Mouse (Mus musculus) G1E (cell line): Measurements from ENCODE around the gene Kcnab1.

Source experiments
- CTCF ChIP-seq: IDR thresholded peaks from 2 replicates; pipeline ENCODE4 v1.5.1; 2012; ENCODE audit warnings: low read depth, low read length, inconsistent platforms, mixed read lengths
- GATA1 ChIP-seq: IDR thresholded peaks from 2 replicates; pipeline ENCODE4 v1.6.1; 2012; ENCODE audit warnings: borderline replicate concordance, low read length, inconsistent platforms, mixed read lengths
- POLR2AphosphoS5 ChIP-seq: IDR thresholded peaks from 2 replicates; pipeline ENCODE4 v1.6.1; 2012; ENCODE audit warnings: low read depth, low read length, inconsistent platforms; ENCODE audit not compliant: insufficient replicate concordance

GRCm38 (mm10) chr3:65417913-65418594 is 308.9 kb downstream of the Kcnab1 start:
- TF ChIP-seq CTCF (no peak), GATA1 (no peak), POLR2AphosphoS5 (no peak)
